Mouse (Mus musculus): ENCODE measurements at regions not wholly inside any gene's neighbourhood (a gene's known extent, or its start where the extent isn't known, plus 50 kb on each side); places are given as distances from the start of the nearest gene placed in this dataset.

DNA sequence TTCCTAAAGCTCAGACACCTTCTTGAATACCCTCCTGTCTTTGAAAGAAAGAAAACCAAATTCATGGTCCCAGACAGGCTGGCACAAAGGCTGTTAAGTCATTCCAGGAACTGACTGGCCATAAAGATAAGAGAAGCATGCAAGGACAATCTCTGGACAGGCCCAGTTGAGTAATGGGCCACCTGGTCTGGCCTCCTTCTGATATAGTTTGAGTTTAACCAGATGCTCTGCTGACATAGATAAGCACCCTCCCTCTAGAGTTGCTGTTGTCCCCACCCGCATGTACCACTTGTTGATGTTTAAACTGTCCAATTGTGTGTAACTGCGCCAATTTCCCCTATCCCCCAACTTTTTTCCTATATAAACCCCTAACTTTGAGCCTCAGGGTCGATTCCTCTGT, 310.4 kb downstream of the Ccser2 start:
- TF ChIP-seq CTCF (IDR thresholded peaks at IDR 0.05; ENCODE audit: control insufficient read depth, insufficient read depth, insufficient replicate concordance, low read depth, low read length) (no peak), POLR2A (IDR thresholded peaks at IDR 0.05; ENCODE audit: control insufficient read depth, low read depth, low read length) (no peak)

All from testis, adult 2 months (tissue).